Mouse (Mus musculus) forebrain, embryonic 13.5 days (tissue): Measurements from ENCODE around the gene Limd2. TPM values are rescaled to one million over a fixed set of nuclear protein-coding genes. Genes with fewer than 3 reads are reported as not detected.
A peak's percentile ranks its signal among the peaks of the same experiment; 100 is the strongest.

Experiments
- ATAC-seq: fragments of 200-750 bp; cut with Nextera tagmentation; 2 replicates; pipeline ENCODE4 v1.8.0; 2017
- H3K27ac ChIP-seq: fragments of 300-500 bp; sonication (generic); 2 replicates; pipeline ENCODE4 v1.5.1; 2015; ENCODE audit warnings: inconsistent platforms, mild to moderate bottlenecking, moderate library complexity
- H3K27me3 ChIP-seq: fragments of 300-500 bp; sonication (generic); 2 replicates; pipeline ENCODE4 v1.6.1; 2015; ENCODE audit warnings: mild to moderate bottlenecking, inconsistent platforms
- H3K36me3 ChIP-seq: fragments of 300-500 bp; sonication (generic); 2 replicates; pipeline ENCODE4 v1.6.1; 2015; ENCODE audit warnings: mild to moderate bottlenecking, inconsistent platforms; ENCODE audit not compliant: poor library complexity, severe bottlenecking
- H3K4me1 ChIP-seq: fragments of 300-500 bp; sonication (generic); 2 replicates; pipeline ENCODE4 v1.6.1; 2015; ENCODE audit warnings: inconsistent platforms
- H3K4me2 ChIP-seq: fragments of 300-500 bp; sonication (generic); 2 replicates; pipeline ENCODE4 v1.6.1; 2015; ENCODE audit warnings: inconsistent platforms, mild to moderate bottlenecking, moderate library complexity
- H3K4me3 ChIP-seq: fragments of 300-500 bp; sonication (generic); 2 replicates; pipeline ENCODE4 v1.5.1; 2015; ENCODE audit warnings: mild to moderate bottlenecking, inconsistent platforms
- H3K9ac ChIP-seq: fragments of 300-500 bp; sonication (generic); 2 replicates; pipeline ENCODE4 v1.6.1; 2015; ENCODE audit warnings: mild to moderate bottlenecking, inconsistent platforms
- H3K9me3 ChIP-seq: fragments of 300-500 bp; sonication (generic); replicated peaks from 2 replicates; pipeline ENCODE4 v1.6.1; 2016; ENCODE audit warnings: inconsistent platforms
- WGBS: fragments of 180-500 bp; shearing (Covaris S2); methylation state at CpG from one replicate; pipeline ENCODE4 v1.1.7; 2015; 5-methylcytosine and 5-hydroxymethylcytosine counted together
- polyA plus RNA-seq: library from polyadenylated mRNA; unstranded; fragments of >200 nt; fragmentation: Nextera tagmentation; extraction: Ambion mirVana; gene quantifications from 2 replicates; pipeline ENCODE4 v1.2.1, GENCODE M21; 2015

Gene Limd2
- polyA plus RNA-seq, 1 experiment from 2014 or later = 253 TPM

DNA sequence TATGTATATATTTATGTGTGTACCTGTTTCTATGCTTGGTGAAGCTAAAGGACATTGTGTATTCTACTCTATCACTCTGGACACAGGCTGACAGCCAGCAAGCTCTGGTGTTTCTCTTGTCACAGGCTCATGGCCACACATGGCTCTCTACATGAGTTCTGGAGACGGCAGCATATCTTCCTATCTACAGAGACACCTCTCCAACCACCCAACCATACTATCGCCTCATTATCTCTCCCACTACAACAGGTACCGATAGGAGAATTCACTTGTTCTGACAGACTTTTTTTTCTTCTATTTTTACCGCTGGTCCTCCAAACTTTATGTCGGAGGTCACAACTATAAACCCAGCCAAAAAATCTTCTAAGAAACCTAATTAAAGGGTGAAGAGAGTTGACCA, 31.6 kb upstream of the Limd2 start:
- Histone ChIP-seq H3K9ac (no peak overlapping the region), H3K36me3 (peaks cover 10% of the 10 kb centered on the region; the same call in 1 of the 2 replicates), H3K9me3 (no peaks in the 10 kb centered on the region), H3K4me3 (peak overlapping the region; percentile 76), H3K27me3 (no peaks in the 10 kb centered on the region), H3K4me2 (peak overlapping the region; percentile 80), H3K27ac (no peak overlapping the region), H3K4me1 (peaks cover 16% of the 10 kb centered on the region)
- 92% methylated on average over 5 of the region's 5 CpGs for WGBS
- no peak for ATAC-seq

DNA sequence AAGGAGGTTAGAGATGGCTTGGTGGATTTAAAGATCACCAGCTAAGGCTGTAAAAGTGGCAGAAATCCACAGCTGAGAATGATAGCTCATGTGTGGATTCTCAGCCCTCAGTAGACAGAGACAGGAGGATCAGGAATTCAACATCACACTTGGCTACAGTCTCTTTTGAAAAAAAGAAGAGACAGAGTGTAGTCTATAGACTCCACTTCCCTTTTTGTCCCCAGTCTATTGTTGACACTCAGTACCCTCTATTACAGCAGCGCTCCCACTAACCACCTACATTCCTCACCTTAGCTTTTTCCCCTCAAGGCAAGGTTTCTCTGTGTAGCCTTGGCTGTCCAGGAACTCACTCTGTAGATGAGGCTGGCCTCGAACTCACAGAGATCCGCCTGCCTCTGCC, 31.1 kb upstream of the Limd2 start:
- no peak overlapping the region for H3K4me3 ChIP-seq
- ATAC-seq = no peak
- no peak overlapping the region for H3K9ac ChIP-seq
- H3K27me3 ChIP-seq = no peaks in the 10 kb centered on the region
- H3K4me2 ChIP-seq = no peak overlapping the region
- no peak overlapping the region for H3K27ac ChIP-seq
- peaks cover 7% of the 10 kb centered on the region; the same call in 1 of the 2 replicates for H3K36me3 ChIP-seq
- WGBS = 97% methylated on average over 3 of the region's 3 CpGs
- no peaks in the 10 kb centered on the region for H3K9me3 ChIP-seq
- peaks cover 16% of the 10 kb centered on the region for H3K4me1 ChIP-seq

DNA sequence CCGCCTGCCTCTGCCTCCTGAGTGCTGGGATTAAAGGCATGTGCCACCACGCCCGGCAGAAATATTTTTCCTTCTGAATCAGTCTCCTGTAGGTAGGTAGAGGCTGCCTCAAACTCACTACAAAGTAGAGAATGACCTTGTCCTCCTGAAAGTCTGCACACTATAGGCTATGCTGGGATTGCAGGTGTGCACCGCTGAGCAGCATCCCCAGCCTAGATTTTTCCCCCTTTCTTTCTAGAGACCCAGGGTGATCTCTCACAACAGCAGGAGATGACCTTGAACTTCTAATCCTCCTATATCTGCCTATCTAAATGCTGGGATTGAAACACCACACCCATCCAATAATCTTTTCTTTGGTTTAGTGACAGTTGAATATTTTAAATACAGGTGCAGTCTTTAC, 26.7 kb upstream of the Limd2 start:
- H3K27me3 ChIP-seq = no peaks in the 10 kb centered on the region
- WGBS = 91% methylated on average over 4 of the region's 4 CpGs
- peaks cover 22% of the 10 kb centered on the region; the same call in 1 of the 2 replicates for H3K36me3 ChIP-seq
- no peak for ATAC-seq
- H3K4me2 ChIP-seq = no peak overlapping the region
- no peaks in the 10 kb centered on the region for H3K9me3 ChIP-seq
- H3K9ac ChIP-seq = no peak overlapping the region
- H3K4me3 ChIP-seq = no peak overlapping the region
- H3K4me1 ChIP-seq = peaks cover 5% of the 10 kb centered on the region
- no peak overlapping the region for H3K27ac ChIP-seq

DNA sequence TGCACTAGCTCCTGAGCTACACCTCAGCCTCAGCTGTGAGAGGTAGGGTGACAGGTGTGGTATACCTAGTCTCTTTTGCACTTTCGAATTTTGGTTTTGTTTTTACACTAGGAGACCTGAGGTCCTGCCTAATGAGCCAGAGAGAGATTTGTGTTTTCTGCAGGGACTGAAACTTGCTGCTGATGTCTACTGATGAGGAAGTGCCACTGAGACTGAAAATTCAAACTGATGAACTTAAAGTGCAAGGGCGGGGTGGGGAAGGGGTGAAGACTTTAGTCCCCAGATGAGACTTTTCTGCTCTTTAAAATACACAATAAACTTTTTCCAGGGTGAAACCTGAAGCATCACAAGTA, 19.8 kb upstream of the Limd2 start:
- no peak overlapping the region for H3K27ac ChIP-seq
- no peaks in the 10 kb centered on the region for H3K27me3 ChIP-seq
- ATAC-seq = no peak
- no peak overlapping the region for H3K4me2 ChIP-seq
- no peaks in the 10 kb centered on the region for H3K9me3 ChIP-seq
- H3K4me3 ChIP-seq = no peak overlapping the region
- no peak overlapping the region for H3K9ac ChIP-seq
- H3K4me1 ChIP-seq = no peaks in the 10 kb centered on the region
- H3K36me3 ChIP-seq = peaks cover 23% of the 10 kb centered on the region
- 90% methylated on average over 2 of the region's 2 CpGs for WGBS

DNA sequence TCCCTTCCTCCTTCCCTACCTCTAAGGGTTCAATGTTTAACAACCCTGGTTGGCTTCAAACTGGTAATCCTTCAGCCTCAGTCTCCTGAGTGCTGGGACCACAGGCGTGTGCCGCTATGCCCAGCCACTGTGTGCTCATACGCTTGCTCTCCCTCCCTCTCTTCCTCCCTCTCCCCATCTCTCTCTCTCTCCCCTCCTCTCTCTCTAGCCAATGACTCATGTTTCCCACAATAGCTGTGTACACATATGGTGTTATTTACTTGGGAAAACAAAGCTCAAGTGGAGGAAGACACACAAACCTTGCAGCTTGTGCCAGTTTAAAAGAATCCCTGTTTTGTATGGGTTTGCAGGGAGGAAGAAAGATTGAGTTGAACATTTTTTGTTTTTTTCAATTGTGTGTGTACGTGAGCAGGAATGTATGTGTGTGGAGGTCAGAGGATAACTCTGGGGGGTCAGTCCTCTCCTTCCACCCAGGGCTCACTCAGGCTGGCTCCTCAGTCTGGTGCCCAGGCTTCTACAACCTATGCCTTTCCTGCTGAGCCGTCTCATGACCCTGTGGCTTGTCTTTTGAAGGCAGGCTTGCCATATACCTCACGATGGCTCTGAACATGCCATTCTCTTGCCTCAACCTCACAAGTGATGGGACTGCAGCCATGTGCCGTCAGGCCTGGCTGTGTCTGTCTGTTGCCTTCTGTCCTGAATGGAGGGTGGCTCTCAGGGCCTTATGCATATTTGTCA, 19.2 kb upstream of the Limd2 start:
- Histone ChIP-seq H3K9ac (no peak overlapping the region), H3K4me3 (no peak overlapping the region), H3K27me3 (no peaks in the 10 kb centered on the region), H3K27ac (no peak overlapping the region), H3K36me3 (peaks cover 23% of the 10 kb centered on the region), H3K9me3 (no peaks in the 10 kb centered on the region), H3K4me1 (no peaks in the 10 kb centered on the region), H3K4me2 (no peak overlapping the region)
- ATAC-seq = no peak
- WGBS = 82% methylated on average over 7 of the region's 7 CpGs

DNA sequence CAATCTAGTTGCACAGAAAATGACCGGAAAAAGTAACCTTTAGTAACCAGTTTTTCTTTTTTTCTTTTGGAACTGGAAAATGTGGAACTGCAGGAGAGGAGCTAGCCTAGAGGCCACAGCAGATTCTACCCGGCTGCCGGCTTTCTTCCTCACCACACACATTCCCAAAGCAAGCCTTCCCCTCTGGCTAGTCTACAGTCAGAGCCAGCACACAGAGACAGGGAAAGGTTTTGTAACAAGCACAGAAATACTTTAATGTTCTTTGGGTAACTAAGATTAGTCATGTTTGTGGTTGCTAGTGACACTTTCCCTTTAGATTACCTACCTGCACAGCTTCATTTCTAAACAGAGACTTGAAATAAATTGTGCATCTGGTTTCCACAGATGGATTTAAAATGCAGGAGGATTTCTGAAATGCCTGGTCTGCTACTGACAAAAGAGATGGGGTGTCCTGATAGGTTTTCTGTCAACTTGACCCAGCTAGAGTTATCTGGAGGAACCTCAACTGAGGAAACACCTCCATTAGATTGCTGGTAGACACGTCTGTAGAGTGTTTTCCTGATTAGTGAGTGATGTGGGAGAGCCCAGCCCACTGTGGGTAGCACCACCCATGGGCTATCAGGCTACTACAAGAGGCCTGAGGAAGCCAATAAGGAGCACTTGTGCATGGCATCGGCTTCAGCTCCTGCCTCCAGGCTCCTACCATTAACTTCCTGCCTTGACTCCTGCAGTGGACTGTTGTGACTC, 17.5 kb upstream of the Limd2 start:
- H3K27ac ChIP-seq = no peak overlapping the region
- no peak overlapping the region for H3K4me3 ChIP-seq
- peaks cover 19% of the 10 kb centered on the region for H3K36me3 ChIP-seq
- ATAC-seq = no peak
- 86% methylated on average over 5 of the region's 5 CpGs for WGBS
- H3K9ac ChIP-seq = no peak overlapping the region
- no peak overlapping the region for H3K4me2 ChIP-seq
- no peaks in the 10 kb centered on the region for H3K4me1 ChIP-seq
- H3K27me3 ChIP-seq = no peaks in the 10 kb centered on the region
- no peaks in the 10 kb centered on the region for H3K9me3 ChIP-seq

DNA sequence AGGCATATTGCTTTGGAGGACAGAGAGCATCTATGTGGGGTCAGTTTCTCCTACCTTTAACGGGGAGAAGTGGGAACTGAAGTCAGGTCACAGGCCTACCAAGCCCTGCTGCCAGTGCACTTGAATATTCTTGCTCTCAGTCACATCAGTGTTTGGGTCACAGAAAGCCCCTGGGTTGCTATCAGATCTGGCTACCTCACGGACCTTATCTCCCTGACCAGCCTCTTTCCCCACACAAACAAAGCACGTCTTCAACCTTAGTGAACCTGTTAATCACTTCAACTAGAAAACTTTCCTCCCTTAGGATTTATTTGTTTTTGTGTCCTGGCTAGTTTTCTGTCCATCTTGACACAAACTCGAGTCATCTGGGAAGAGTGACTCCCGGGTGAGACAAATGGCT, 15.7 kb upstream of the Limd2 start:
- H3K27ac ChIP-seq = no peak overlapping the region
- no peak for ATAC-seq
- no peak overlapping the region for H3K4me2 ChIP-seq
- H3K9me3 ChIP-seq = no peaks in the 10 kb centered on the region
- peaks cover 13% of the 10 kb centered on the region for H3K36me3 ChIP-seq
- WGBS = 92% methylated on average over 5 of the region's 5 CpGs
- H3K4me3 ChIP-seq = no peak overlapping the region
- no peak overlapping the region for H3K9ac ChIP-seq
- H3K4me1 ChIP-seq = no peaks in the 10 kb centered on the region
- H3K27me3 ChIP-seq = no peaks in the 10 kb centered on the region

DNA sequence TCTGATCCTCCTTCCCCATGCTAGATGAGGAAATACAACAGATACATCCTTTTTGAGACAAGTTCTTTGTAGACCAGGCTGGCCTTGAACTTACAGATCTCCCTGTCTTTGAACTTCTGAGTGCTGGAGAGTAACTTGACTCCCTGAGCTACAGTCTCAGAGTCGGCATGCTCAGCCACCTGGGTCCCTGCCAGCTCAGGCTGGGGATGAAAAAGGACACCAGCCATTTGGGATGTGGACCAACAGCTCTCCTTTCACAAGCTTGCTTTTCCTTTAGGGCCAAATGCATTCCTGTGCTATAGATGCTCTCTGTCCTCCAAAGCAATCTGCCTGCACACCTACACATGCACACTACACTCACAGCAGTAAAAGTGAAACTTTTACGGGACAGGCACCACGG, 14.4 kb upstream of the Limd2 start:
- Histone ChIP-seq H3K36me3 (peaks cover 17% of the 10 kb centered on the region), H3K27me3 (no peaks in the 10 kb centered on the region), H3K9me3 (no peaks in the 10 kb centered on the region), H3K27ac (no peak overlapping the region), H3K9ac (no peak overlapping the region), H3K4me2 (no peak overlapping the region), H3K4me1 (no peaks in the 10 kb centered on the region), H3K4me3 (no peak overlapping the region)
- 85% methylated on average over 3 of the region's 3 CpGs for WGBS
- no peak for ATAC-seq

DNA sequence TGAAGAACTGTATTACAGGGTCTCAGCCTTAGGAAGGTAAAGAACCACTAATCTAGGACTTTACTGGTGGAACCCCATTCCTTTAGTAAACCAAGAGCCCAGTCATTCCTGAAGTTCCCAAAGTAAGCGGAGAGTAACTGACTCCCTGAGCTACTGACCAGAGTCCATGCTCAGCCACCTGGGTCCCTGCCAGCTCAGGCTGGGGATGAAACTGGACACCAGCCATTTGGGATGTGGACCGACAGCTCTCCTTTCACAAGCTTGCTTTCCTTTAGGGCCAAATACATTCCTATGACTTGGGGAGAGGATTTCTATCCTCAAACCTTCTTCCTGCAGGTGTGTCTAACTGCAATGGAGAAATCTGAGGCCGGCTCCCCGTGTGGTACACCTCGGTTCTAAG, 13.7 kb upstream of the Limd2 start:
- H3K9ac ChIP-seq = no peak overlapping the region
- no peak for ATAC-seq
- H3K4me3 ChIP-seq = no peak overlapping the region

DNA sequence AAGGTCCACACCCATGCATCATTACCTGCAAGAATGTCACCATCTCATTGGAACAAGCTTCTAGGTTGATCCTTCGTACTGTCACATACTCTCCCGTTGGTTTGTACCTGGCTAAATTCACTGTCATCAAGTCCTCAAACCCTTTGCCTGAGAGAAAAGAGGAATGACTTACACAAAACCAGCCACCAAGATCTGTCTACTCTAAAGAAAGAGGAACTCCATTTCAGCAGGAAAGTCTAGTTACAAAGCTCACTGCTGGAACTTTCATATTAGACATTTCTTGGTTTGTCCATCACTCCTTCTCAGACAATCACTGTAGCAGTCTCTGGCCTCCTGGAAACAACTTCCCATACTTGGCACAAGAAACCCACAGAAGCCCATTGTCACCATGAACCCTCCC, 12.6 kb upstream of the Limd2 start:
- 98% methylated on average over 2 of the region's 2 CpGs for WGBS
- no peaks in the 10 kb centered on the region for H3K4me1 ChIP-seq
- no peak overlapping the region for H3K4me2 ChIP-seq
- H3K27ac ChIP-seq = no peak overlapping the region
- no peaks in the 10 kb centered on the region for H3K9me3 ChIP-seq
- H3K9ac ChIP-seq = no peak overlapping the region; the same call in 1 of the 2 replicates
- H3K36me3 ChIP-seq = peaks cover 31% of the 10 kb centered on the region
- no peak for ATAC-seq
- no peak overlapping the region for H3K4me3 ChIP-seq
- no peaks in the 10 kb centered on the region for H3K27me3 ChIP-seq

More for the DNA sequence above, 13.7 kb upstream of the Limd2 start:
- H3K4me1 ChIP-seq = no peaks in the 10 kb centered on the region
- WGBS = 84% methylated on average over 5 of the region's 5 CpGs
- H3K36me3 ChIP-seq = peaks cover 24% of the 10 kb centered on the region
- H3K27me3 ChIP-seq = no peaks in the 10 kb centered on the region
- no peak overlapping the region for H3K4me2 ChIP-seq
- no peaks in the 10 kb centered on the region for H3K9me3 ChIP-seq
- no peak overlapping the region for H3K27ac ChIP-seq

DNA sequence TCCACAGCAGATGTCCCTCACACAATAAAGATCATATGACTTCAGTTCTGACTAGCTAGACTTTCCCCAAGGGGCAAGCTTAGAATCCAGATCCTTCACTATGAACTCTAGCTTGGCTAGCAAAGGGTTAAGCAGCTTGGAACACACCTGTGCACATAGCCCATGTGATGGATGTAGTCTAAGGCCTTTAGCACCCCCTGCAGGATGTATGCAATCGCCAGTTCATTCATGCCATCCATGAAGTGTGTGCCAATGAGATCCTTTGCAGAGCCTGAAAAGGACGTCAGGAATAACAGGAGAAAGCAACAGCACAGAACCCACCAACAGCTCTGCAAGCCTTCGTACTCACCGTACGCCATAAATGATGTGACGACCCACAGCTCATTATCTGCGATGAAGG, 10.1 kb upstream of the Limd2 start:
- 73% methylated on average over 7 of the region's 7 CpGs for WGBS
- H3K4me3 ChIP-seq = no peak overlapping the region
- peaks cover 52% of the 10 kb centered on the region for H3K36me3 ChIP-seq
- no peak overlapping the region for H3K27ac ChIP-seq
- H3K9ac ChIP-seq = no peak overlapping the region
- H3K9me3 ChIP-seq = no peaks in the 10 kb centered on the region
- no peaks in the 10 kb centered on the region for H3K27me3 ChIP-seq
- ATAC-seq = no peak
- H3K4me1 ChIP-seq = no peaks in the 10 kb centered on the region
- no peak overlapping the region for H3K4me2 ChIP-seq

DNA sequence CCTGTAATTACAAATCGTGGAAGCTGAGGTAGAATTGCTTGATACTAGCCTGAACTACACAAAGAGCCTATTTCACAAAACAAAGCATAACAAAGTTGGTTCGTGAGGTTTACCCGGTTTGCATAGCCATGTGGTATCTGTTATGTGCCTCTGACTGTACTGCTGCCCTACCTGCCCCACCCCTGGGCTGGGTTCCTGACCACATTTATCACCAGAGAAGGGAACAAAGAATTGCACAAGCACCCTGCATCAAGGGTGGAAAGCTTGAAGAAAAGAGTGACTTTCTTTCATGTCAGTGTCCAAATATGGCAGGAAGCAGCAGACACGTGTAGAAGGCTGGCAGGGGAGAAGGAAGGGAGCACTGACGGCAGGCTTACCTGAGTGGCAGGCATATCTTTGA, 6.8 kb upstream of the Limd2 start:
- no peak for ATAC-seq
- WGBS = 85% methylated on average over 5 of the region's 5 CpGs
- H3K36me3 ChIP-seq = peaks cover 79% of the 10 kb centered on the region

More for the DNA sequence above, 6.8 kb upstream of the Limd2 start:
- no peak overlapping the region for H3K4me3 ChIP-seq
- no peaks in the 10 kb centered on the region for H3K27me3 ChIP-seq
- H3K4me2 ChIP-seq = no peak overlapping the region
- H3K9me3 ChIP-seq = no peaks in the 10 kb centered on the region
- no peaks in the 10 kb centered on the region for H3K4me1 ChIP-seq
- H3K27ac ChIP-seq = no peak overlapping the region
- no peak overlapping the region for H3K9ac ChIP-seq
